ENCODE assay signal across 10 mouse cellular contexts in genomic region chr12:25240142-25240541, GRCm38 (mm10).
DNase-seq lines count a peak whose midpoint lies in the region; ATAC-seq lines count a peak whose summit lies in the region.
"Had no signal": no experiment of that assay in that cellular context is flagged by ENCODE, and none has a peak within 500 bp of the region (broad histone marks: within the 10 kb centered on the region; RNA-seq: fewer than 3 reads in every experiment).

No protein-coding gene starts in this region.

- 37% methylated on average over 12 of the region's 12 CpGs for WGBS in heart, embryonic 13.5 days
- WGBS in heart, embryonic 11.5 days (ENCODE audit: insufficient replicate concordance): 33% methylated on average over 12 of the region's 12 CpGs

- no peaks in the 10 kb centered on the region for H3K9me3 ChIP-seq in heart, embryonic 13.5 days
- H3K9me3 ChIP-seq in heart, embryonic 11.5 days (replicated peaks; ENCODE audit: control insufficient read depth, low read length): no peaks in the 10 kb centered on the region

- H3K36me3 ChIP-seq in heart, embryonic 13.5 days: no peaks in the 10 kb centered on the region
- H3K36me3 ChIP-seq in heart, embryonic 11.5 days (ENCODE audit: control insufficient read depth, insufficient read depth, low read length): no peaks in the 10 kb centered on the region

- ATAC-seq in heart, embryonic 13.5 days (ENCODE audit: extremely low read depth, insufficient number of reproducible peaks, low FRiP score, low TSS enrichment): no peak
- ATAC-seq in heart, embryonic 11.5 days (replicated peaks; ENCODE audit: insufficient number of reproducible peaks, low FRiP score, low TSS enrichment): no peak

- 0 out of 2 replicates have a peak overlapping the region, but pooled peaks have one; percentile 37 for H3K9ac ChIP-seq in heart, embryonic 13.5 days
- no peak overlapping the region for H3K9ac ChIP-seq in heart, embryonic 11.5 days (ENCODE audit: low read depth, low read length)
- H3K9ac ChIP-seq: liver, embryonic 14.5 days had no signal

- no peak overlapping the region for H3K4me2 ChIP-seq in heart, embryonic 13.5 days
- no peak overlapping the region for H3K4me2 ChIP-seq in heart, embryonic 11.5 days

- peaks cover 19% of the 10 kb centered on the region for H3K4me1 ChIP-seq in heart, embryonic 13.5 days
- H3K4me1 ChIP-seq in heart, embryonic 11.5 days (ENCODE audit: control insufficient read depth, insufficient read depth, low read length): peaks cover 6% of the 10 kb centered on the region; the same call in 1 of the 2 replicates

- no peaks in the 10 kb centered on the region for H3K27me3 ChIP-seq in heart, embryonic 13.5 days (replicated peaks)
- H3K27me3 ChIP-seq in heart, embryonic 11.5 days (ENCODE audit: control insufficient read depth, insufficient read depth, low read length): no peaks in the 10 kb centered on the region

- no peak overlapping the region for H3K27ac ChIP-seq in heart, embryonic 13.5 days (replicated peaks)
- H3K27ac ChIP-seq in heart, embryonic 11.5 days (ENCODE audit: low read depth, low read length): no peak overlapping the region
- H3K27ac ChIP-seq: liver, embryonic 14.5 days had no signal

- peak; percentile 49 for DNase-seq in right cerebral cortex, adult 18-20 months
- DNase-seq in right cerebral cortex, postnatal 14 days: no peak
- DNase-seq in induced T-regulatory cell, adult 2 months (ENCODE audit: low read depth): peak; percentile 75
- peak; percentile 82 to 91 for DNase-seq in natural killer cell, adult 2 months (ENCODE audit: low spot score in 2 of 2)
- no peak for DNase-seq in B cell, adult 2 months
- DNase-seq in MN1 (ENCODE audit: low spot score): no peak

- H3K4me3 ChIP-seq in heart, embryonic 13.5 days: no peak overlapping the region
- no peak overlapping the region for H3K4me3 ChIP-seq in heart, embryonic 11.5 days (ENCODE audit: low read depth, low read length)
- H3K4me3 ChIP-seq: erythroblast, embryonic 14.5 days had no signal

Comparison
In these comparisons a context has a peak if more than half of its experiments do, and no peak if none do; other contexts are left out.
1. DNase-seq: peak in right cerebral cortex, adult 18-20 months (single experiment), induced T-regulatory cell, adult 2 months (single experiment) and natural killer cell, adult 2 months (2 of 2); none in right cerebral cortex, postnatal 14 days (single experiment), B cell, adult 2 months (0 of 2) and MN1 (single experiment).